ENCODE assay signal across 17 mouse cellular contexts in genomic region chr11:115679554-115680238, GRCm38 (mm10). TPM values are rescaled to one million over a fixed set of nuclear protein-coding genes. Genes with fewer than 3 reads are reported as not detected.
DNase-seq lines count a peak whose midpoint lies in the region; ATAC-seq and TF ChIP-seq lines count a peak whose summit lies in the region.
"Had no signal": no experiment of that assay in that cellular context is flagged by ENCODE, and none has a peak within 500 bp of the region (broad histone marks: within the 10 kb centered on the region; RNA-seq: fewer than 3 reads in every experiment).

No protein-coding gene starts in this region.

- H3K4me3 ChIP-seq in heart, embryonic 15.5 days = no peak overlapping the region
- H3K4me3 ChIP-seq in liver, embryonic 12.5 days = no peak overlapping the region
- no peak overlapping the region for H3K4me3 ChIP-seq in stomach, postnatal 0 days (ENCODE audit: low read depth, low read length)
- H3K4me3 ChIP-seq: embryonic facial prominence, embryonic 15.5 days; hindbrain, embryonic 12.5 days; midbrain, embryonic 13.5 days had no signal

- WGBS in heart, embryonic 15.5 days = 89% methylated on average over 9 of the region's 9 CpGs
- 79% methylated on average over 9 of the region's 9 CpGs for WGBS in liver, embryonic 12.5 days (ENCODE audit: insufficient replicate concordance)
- WGBS in stomach, postnatal 0 days = 86% methylated on average over 9 of the region's 9 CpGs

- H3K36me3 ChIP-seq in heart, embryonic 15.5 days = peaks cover 15% of the 10 kb centered on the region; the same call in 1 of the 2 replicates
- H3K36me3 ChIP-seq in liver, embryonic 12.5 days = peaks cover 55% of the 10 kb centered on the region
- H3K36me3 ChIP-seq in stomach, postnatal 0 days (ENCODE audit: control insufficient read depth, insufficient read depth, low read length) = peaks cover 4% of the 10 kb centered on the region; the same call in 1 of the 2 replicates

- no peak for ATAC-seq in heart, embryonic 15.5 days (replicated peaks; ENCODE audit: insufficient number of reproducible peaks, insufficient read depth, low FRiP score, low read depth)
- no peak for ATAC-seq in liver, embryonic 12.5 days
- ATAC-seq in stomach, postnatal 0 days (ENCODE audit: low FRiP score, low TSS enrichment) = 0 out of 2 replicates have a peak, but pooled peaks have one; percentile 40
- ATAC-seq: CD4-positive, CD25-positive, alpha-beta regulatory T cell, adult 4 months; midbrain, embryonic 13.5 days had no signal

- no peak for TF ChIP-seq EP300 in stomach, postnatal 0 days (optimal IDR thresholded peaks at IDR 0.05)

- TF ChIP-seq CTCF in stomach, postnatal 0 days (IDR thresholded peaks at IDR 0.05; ENCODE audit: low read depth) = no peak

- H3K4me2 ChIP-seq in heart, embryonic 15.5 days = no peak overlapping the region
- H3K4me2 ChIP-seq in liver, embryonic 12.5 days = no peak overlapping the region
- H3K4me2 ChIP-seq in stomach, postnatal 0 days (replicated peaks; ENCODE audit: low read depth) = no peak overlapping the region
- H3K4me2 ChIP-seq: embryonic facial prominence, embryonic 15.5 days; hindbrain, embryonic 12.5 days; midbrain, embryonic 13.5 days had no signal

- H3K27ac ChIP-seq in heart, embryonic 15.5 days = peak overlapping the region; percentile 28
- H3K27ac ChIP-seq in liver, embryonic 12.5 days = no peak overlapping the region
- H3K27ac ChIP-seq in stomach, postnatal 0 days (replicated peaks) = no peak overlapping the region
- H3K27ac ChIP-seq: embryonic facial prominence, embryonic 15.5 days; hindbrain, embryonic 12.5 days; kidney, postnatal 0 days; midbrain, embryonic 13.5 days had no signal

- no peak overlapping the region for H3K9ac ChIP-seq in heart, embryonic 15.5 days
- H3K9ac ChIP-seq in liver, embryonic 12.5 days = no peak overlapping the region
- no peak overlapping the region for H3K9ac ChIP-seq in stomach, postnatal 0 days (ENCODE audit: low read length)
- H3K9ac ChIP-seq: embryonic facial prominence, embryonic 15.5 days; hindbrain, embryonic 12.5 days; midbrain, embryonic 13.5 days had no signal

- H3K4me1 ChIP-seq in heart, embryonic 15.5 days (replicated peaks) = peaks cover 14% of the 10 kb centered on the region
- H3K4me1 ChIP-seq in liver, embryonic 12.5 days = peaks cover 27% of the 10 kb centered on the region
- no peaks in the 10 kb centered on the region for H3K4me1 ChIP-seq in stomach, postnatal 0 days (replicated peaks; ENCODE audit: control insufficient read depth, insufficient read depth)
- H3K4me1 ChIP-seq: hindbrain, embryonic 12.5 days; midbrain, embryonic 13.5 days had no signal

- no peak for DNase-seq in heart, adult 9 months (ENCODE audit: low spot score in 2 of 2)
- peak; percentile 15 for DNase-seq in liver
- DNase-seq in kidney, postnatal 25 days = peak; percentile 33 to 61
- DNase-seq in stomach, postnatal 0 days (ENCODE audit: low spot score) = no peak
- no peak for DNase-seq in cerebellum, adult 18-20 months
- DNase-seq: gastrocnemius, postnatal 10 days; lung, adult 18-20 months; lung, postnatal 4 days; right cerebral cortex, postnatal 25 days; thymus, postnatal 14 days had no signal

- no peaks in the 10 kb centered on the region for H3K27me3 ChIP-seq in heart, embryonic 15.5 days
- no peaks in the 10 kb centered on the region for H3K27me3 ChIP-seq in liver, embryonic 12.5 days (replicated peaks)
- no peaks in the 10 kb centered on the region for H3K27me3 ChIP-seq in stomach, postnatal 0 days (ENCODE audit: control insufficient read depth, insufficient read depth, low read length)
- H3K27me3 ChIP-seq: embryonic facial prominence, embryonic 15.5 days; hindbrain, embryonic 12.5 days; midbrain, embryonic 13.5 days had no signal

- H3K9me3 ChIP-seq in heart, embryonic 15.5 days (replicated peaks) = no peaks in the 10 kb centered on the region
- no peaks in the 10 kb centered on the region for H3K9me3 ChIP-seq in liver, embryonic 12.5 days (replicated peaks)
- H3K9me3 ChIP-seq in stomach, postnatal 0 days (ENCODE audit: control insufficient read depth, low read length) = no peaks in the 10 kb centered on the region
- H3K9me3 ChIP-seq: embryonic facial prominence, embryonic 15.5 days; hindbrain, embryonic 12.5 days; midbrain, embryonic 13.5 days had no signal

RNA-seq across cellular contexts. Expression of gene Grb2, which starts 28.7 kb away (rescaled TPM):
- 103 and 104 TPM in 2 replicates for polyA plus RNA-seq in heart, embryonic 15.5 days (2015; fragmentation: Nextera tagmentation; extraction: Ambion mirVana)
- 78.6 and 89.6 TPM in 2 replicates for polyA plus RNA-seq in liver, embryonic 12.5 days (2016; fragmentation: Nextera tagmentation; extraction: Ambion mirVana)
- polyA plus RNA-seq in stomach, postnatal 0 days (2015; fragmentation: Nextera tagmentation; extraction: Ambion mirVana) = 54.2 and 58.8 TPM in 2 replicates

RNA-seq across cellular contexts. Expression of gene Slc25a19, which starts 51.6 kb away (rescaled TPM):
- 47.7 and 48.8 TPM in 2 replicates for polyA plus RNA-seq in heart, embryonic 15.5 days (2015; fragmentation: Nextera tagmentation; extraction: Ambion mirVana)
- 15.7 and 17.2 TPM in 2 replicates for polyA plus RNA-seq in liver, embryonic 12.5 days (2016; fragmentation: Nextera tagmentation; extraction: Ambion mirVana)
- 12.5 and 14.0 TPM in 2 replicates for polyA plus RNA-seq in stomach, postnatal 0 days (2015; fragmentation: Nextera tagmentation; extraction: Ambion mirVana)

Comparison
In these comparisons a context has a peak if more than half of its experiments do, and no peak if none do; other contexts are left out.
1. DNase-seq: peak in liver (single experiment) and kidney, postnatal 25 days (2 of 2); none in heart, adult 9 months (0 of 2), stomach, postnatal 0 days (single experiment) and cerebellum, adult 18-20 months (0 of 2).